Mouse (Mus musculus): ENCODE data around the gene Gp1ba. TPM values are rescaled to one million over a fixed set of nuclear protein-coding genes. Genes with fewer than 3 reads are reported as not detected.
A peak's percentile ranks its signal among the peaks of the same experiment; 100 is the strongest.

Gene Gp1ba
- polyA plus RNA-seq, 1 experiment from 2014 or later, result 15.3 TPM

DNA sequence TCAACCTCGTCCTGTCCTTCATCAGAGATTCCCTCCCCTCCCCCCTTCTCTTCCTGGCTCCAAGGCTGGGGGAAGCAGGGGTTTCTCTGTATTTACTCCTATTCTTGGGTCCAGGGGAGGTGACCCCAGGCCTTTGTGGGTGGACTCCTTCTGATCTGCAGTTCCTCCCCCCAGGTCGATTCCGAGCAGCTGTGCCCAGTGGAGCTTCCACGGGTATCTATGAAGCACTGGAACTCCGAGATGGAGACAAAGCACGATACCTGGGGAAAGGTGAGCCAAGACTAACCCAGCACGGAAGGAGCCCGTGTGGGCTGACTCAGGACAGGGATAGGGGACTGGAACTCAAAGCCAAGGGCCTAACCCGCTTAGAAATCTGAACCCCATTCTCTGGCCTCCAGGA, 19.1 kb downstream of the Gp1ba start:
- Histone ChIP-seq H3K4me1 (replicated peaks; ENCODE audit: control insufficient read depth, insufficient read depth, low read length) (peaks cover 30% of the 10 kb centered on the region), H3K27ac (ENCODE audit: low read depth, low read length) (no peak overlapping the region), H3K9ac (ENCODE audit: low read depth, low read length) (0 out of 2 replicates have a peak overlapping the region, but pooled peaks have one; percentile 25), H3K27me3 (replicated peaks; ENCODE audit: control insufficient read depth, insufficient read depth, low read length) (no peaks in the 10 kb centered on the region), H3K36me3 (ENCODE audit: control insufficient read depth, insufficient read depth, low read length) (peaks cover 5% of the 10 kb centered on the region), H3K4me3 (ENCODE audit: low read depth, low read length) (no peak overlapping the region), H3K9me3 (ENCODE audit: control insufficient read depth, low read length) (no peaks in the 10 kb centered on the region), H3K4me2 (peak overlapping the region; percentile 92)
- ATAC-seq (replicated peaks; ENCODE audit: low FRiP score), result no peak
- no peak for DNase-seq (ENCODE audit: low spot score)
- WGBS, result 59% methylated on average over 9 of the region's 9 CpGs

DNA sequence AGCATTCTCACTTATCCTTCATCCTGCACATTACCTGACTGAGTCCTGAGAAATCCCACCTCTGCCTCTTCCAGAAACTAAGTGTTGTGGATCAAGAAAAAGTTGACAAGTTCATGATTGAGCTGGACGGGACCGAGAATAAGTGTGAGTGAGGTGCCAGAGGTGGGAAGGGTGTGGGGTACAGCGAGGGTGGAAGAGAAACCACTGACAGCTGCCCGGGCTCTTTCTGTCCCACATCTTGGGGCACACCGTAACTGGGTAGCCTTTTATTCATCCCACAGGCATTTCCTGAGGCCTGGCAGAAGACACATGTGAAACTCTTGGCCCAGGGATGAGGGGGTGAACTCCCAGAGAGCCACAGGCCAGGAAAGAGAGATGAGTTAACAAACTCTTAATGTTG, 19.6 kb downstream of the Gp1ba start:
- Histone ChIP-seq H3K4me3 (ENCODE audit: low read depth, low read length) (no peak overlapping the region), H3K36me3 (ENCODE audit: control insufficient read depth, insufficient read depth, low read length) (peaks cover 8% of the 10 kb centered on the region), H3K9ac (ENCODE audit: low read depth, low read length) (0 out of 2 replicates have a peak overlapping the region, but pooled peaks have one; percentile 26), H3K27ac (ENCODE audit: low read depth, low read length) (no peak overlapping the region; the same call in 1 of the 2 replicates), H3K27me3 (replicated peaks; ENCODE audit: control insufficient read depth, insufficient read depth, low read length) (no peaks in the 10 kb centered on the region), H3K4me2 (no peak overlapping the region; the same call in 1 of the 2 replicates), H3K4me1 (replicated peaks; ENCODE audit: control insufficient read depth, insufficient read depth, low read length) (peaks cover 30% of the 10 kb centered on the region), H3K9me3 (ENCODE audit: control insufficient read depth, low read length) (no peaks in the 10 kb centered on the region)
- DNase-seq (ENCODE audit: low spot score) (no peak), ATAC-seq (replicated peaks; ENCODE audit: low FRiP score) (no peak)
- WGBS, result 75% methylated on average over 5 of the region's 5 CpGs

DNA sequence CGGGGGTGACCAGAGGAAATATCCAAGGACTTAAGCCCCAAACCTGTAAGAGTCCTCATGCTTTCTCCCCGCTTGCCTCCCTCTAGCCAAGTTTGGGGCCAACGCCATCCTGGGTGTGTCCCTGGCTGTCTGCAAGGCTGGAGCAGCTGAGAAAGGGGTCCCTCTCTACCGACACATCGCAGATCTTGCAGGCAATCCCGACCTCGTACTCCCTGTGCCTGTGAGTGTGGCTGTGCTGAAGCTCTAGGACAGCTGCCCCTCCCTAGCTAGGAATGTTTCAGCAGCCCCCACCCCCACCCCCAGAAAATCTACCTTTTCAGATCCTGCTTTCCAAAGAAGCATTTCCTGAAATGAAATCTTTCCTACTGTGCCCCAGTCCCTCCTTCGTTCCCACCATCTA, 20.0 kb downstream of the Gp1ba start:
- DNase-seq (ENCODE audit: low spot score) (no peak), ATAC-seq (replicated peaks; ENCODE audit: low FRiP score) (no peak)
- Histone ChIP-seq H3K9ac (ENCODE audit: low read depth, low read length) (no peak overlapping the region), H3K9me3 (ENCODE audit: control insufficient read depth, low read length) (no peaks in the 10 kb centered on the region), H3K4me3 (ENCODE audit: low read depth, low read length) (no peak overlapping the region), H3K4me1 (replicated peaks; ENCODE audit: control insufficient read depth, insufficient read depth, low read length) (peaks cover 30% of the 10 kb centered on the region), H3K4me2 (no peak overlapping the region), H3K27ac (ENCODE audit: low read depth, low read length) (no peak overlapping the region; the same call in 1 of the 2 replicates), H3K36me3 (ENCODE audit: control insufficient read depth, insufficient read depth, low read length) (peaks cover 12% of the 10 kb centered on the region), H3K27me3 (replicated peaks; ENCODE audit: control insufficient read depth, insufficient read depth, low read length) (no peaks in the 10 kb centered on the region)
- WGBS, result 60% methylated on average over 8 of the region's 8 CpGs

DNA sequence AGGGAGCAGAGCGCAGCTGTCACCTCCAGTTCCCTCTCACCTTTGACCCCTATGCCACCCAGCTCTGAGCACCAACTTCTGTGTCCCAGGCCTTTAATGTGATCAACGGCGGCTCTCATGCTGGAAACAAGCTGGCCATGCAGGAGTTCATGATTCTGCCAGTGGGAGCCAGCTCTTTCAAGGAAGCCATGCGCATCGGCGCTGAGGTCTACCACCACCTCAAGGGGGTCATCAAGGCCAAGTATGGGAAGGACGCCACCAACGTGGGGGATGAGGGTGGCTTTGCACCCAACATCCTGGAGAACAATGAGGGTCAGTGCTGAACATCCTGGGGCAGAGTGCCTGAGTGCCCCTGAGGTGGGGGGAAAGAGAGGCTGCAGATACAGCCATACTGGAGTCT, 21.6 kb downstream of the Gp1ba start:
- WGBS, result 88% methylated on average over 8 of the region's 8 CpGs
- no peak overlapping the region for H3K27ac ChIP-seq (ENCODE audit: low read depth, low read length)
- no peak for ATAC-seq (replicated peaks; ENCODE audit: low FRiP score)
- peaks cover 26% of the 10 kb centered on the region for H3K36me3 ChIP-seq (ENCODE audit: control insufficient read depth, insufficient read depth, low read length)
- no peak overlapping the region for H3K9ac ChIP-seq (ENCODE audit: low read depth, low read length)
- no peak for DNase-seq (ENCODE audit: low spot score)
- H3K4me3 ChIP-seq (ENCODE audit: low read depth, low read length), result no peak overlapping the region
- H3K4me1 ChIP-seq (replicated peaks; ENCODE audit: control insufficient read depth, insufficient read depth, low read length), result peaks cover 29% of the 10 kb centered on the region
- H3K4me2 ChIP-seq, result no peak overlapping the region
- H3K27me3 ChIP-seq (replicated peaks; ENCODE audit: control insufficient read depth, insufficient read depth, low read length), result no peaks in the 10 kb centered on the region
- H3K9me3 ChIP-seq (ENCODE audit: control insufficient read depth, low read length), result no peaks in the 10 kb centered on the region

DNA sequence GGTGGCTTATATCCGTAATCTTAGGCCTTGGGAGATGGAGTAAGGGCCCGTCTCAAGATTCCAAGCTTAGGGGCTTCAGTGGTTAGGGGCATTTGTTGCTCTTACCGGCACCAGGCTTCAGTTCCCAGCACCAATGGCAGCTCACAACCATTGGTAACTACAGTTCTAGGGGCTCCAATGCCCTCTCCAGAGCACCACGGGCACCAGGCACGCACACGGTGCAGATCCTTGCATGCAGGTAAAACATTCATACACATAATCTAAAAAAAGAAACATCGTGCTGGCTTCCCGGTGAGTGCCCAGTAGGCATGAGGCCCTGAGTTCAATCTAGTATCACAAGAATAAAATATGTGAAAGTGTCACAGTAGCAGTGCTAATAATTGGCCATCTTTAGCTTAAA, 24.2 kb downstream of the Gp1ba start:
- no peak overlapping the region for H3K27ac ChIP-seq (ENCODE audit: low read depth, low read length)
- peaks cover 14% of the 10 kb centered on the region for H3K4me1 ChIP-seq (replicated peaks; ENCODE audit: control insufficient read depth, insufficient read depth, low read length)
- H3K9ac ChIP-seq (ENCODE audit: low read depth, low read length), result no peak overlapping the region
- H3K27me3 ChIP-seq (replicated peaks; ENCODE audit: control insufficient read depth, insufficient read depth, low read length), result no peaks in the 10 kb centered on the region
- no peak overlapping the region for H3K4me2 ChIP-seq
- ATAC-seq (replicated peaks; ENCODE audit: low FRiP score) (no peak), DNase-seq (ENCODE audit: low spot score) (no peak)
- no peaks in the 10 kb centered on the region for H3K9me3 ChIP-seq (ENCODE audit: control insufficient read depth, low read length)
- no peak overlapping the region for H3K4me3 ChIP-seq (ENCODE audit: low read depth, low read length)
- peaks cover 28% of the 10 kb centered on the region for H3K36me3 ChIP-seq (ENCODE audit: control insufficient read depth, insufficient read depth, low read length)
- WGBS, result 89% methylated on average over 8 of the region's 8 CpGs

DNA sequence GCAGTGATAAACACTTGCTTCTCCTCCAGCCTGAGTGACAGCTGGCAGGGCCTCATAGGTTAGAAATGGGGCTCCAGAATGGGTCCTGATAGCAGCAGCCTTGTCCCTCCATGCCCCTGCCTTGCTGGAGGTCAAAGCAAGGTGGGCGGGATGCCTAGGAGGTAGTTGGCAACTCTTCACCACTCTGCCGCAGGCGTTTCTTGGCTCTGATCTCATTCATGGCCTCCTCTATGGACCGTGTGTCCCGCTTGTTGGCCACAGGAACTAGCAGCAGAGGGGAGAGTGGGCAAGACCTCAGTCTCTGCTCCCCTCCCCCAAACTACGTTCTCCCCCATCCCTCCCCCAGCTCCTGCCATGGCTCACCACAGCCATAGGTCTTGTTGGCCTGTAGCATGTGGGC, 25.0 kb downstream of the Gp1ba start:
- 93% methylated on average over 6 of the region's 6 CpGs for WGBS
- Histone ChIP-seq H3K36me3 (ENCODE audit: control insufficient read depth, insufficient read depth, low read length) (peaks cover 28% of the 10 kb centered on the region), H3K27me3 (replicated peaks; ENCODE audit: control insufficient read depth, insufficient read depth, low read length) (no peaks in the 10 kb centered on the region), H3K27ac (ENCODE audit: low read depth, low read length) (no peak overlapping the region), H3K9me3 (ENCODE audit: control insufficient read depth, low read length) (no peaks in the 10 kb centered on the region), H3K4me2 (no peak overlapping the region), H3K4me1 (replicated peaks; ENCODE audit: control insufficient read depth, insufficient read depth, low read length) (peaks cover 10% of the 10 kb centered on the region), H3K9ac (ENCODE audit: low read depth, low read length) (no peak overlapping the region), H3K4me3 (ENCODE audit: low read depth, low read length) (no peak overlapping the region)
- ATAC-seq (replicated peaks; ENCODE audit: low FRiP score) (no peak), DNase-seq (ENCODE audit: low spot score) (no peak)

DNA sequence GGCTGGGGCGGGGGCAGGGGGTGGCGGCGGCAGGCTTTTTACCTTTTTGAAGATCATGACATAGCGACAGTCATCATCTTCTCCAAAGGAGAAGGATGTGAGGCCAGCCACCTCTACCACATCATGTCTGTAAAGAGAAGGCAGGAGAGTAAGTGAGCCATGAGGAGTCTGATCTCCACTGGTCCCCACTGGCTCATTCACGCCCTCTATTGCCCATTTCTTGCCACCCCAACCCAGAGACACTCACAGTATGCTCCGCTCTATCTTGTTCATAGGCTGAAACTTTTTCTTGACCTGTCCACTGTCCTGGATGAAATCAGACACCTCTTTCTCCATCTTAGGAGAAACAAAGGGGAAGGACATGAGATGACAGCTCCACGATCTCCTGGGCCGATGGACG, 25.8 kb downstream of the Gp1ba start:
- ATAC-seq (replicated peaks; ENCODE audit: low FRiP score), result no peak
- Histone ChIP-seq H3K9me3 (ENCODE audit: control insufficient read depth, low read length) (no peaks in the 10 kb centered on the region), H3K4me2 (no peak overlapping the region), H3K36me3 (ENCODE audit: control insufficient read depth, insufficient read depth, low read length) (peaks cover 28% of the 10 kb centered on the region), H3K4me3 (ENCODE audit: low read depth, low read length) (no peak overlapping the region), H3K9ac (ENCODE audit: low read depth, low read length) (no peak overlapping the region), H3K4me1 (replicated peaks; ENCODE audit: control insufficient read depth, insufficient read depth, low read length) (peaks cover 10% of the 10 kb centered on the region), H3K27me3 (replicated peaks; ENCODE audit: control insufficient read depth, insufficient read depth, low read length) (no peaks in the 10 kb centered on the region), H3K27ac (ENCODE audit: low read depth, low read length) (no peak overlapping the region)
- DNase-seq (ENCODE audit: low spot score), result no peak
- WGBS, result 89% methylated on average over 9 of the region's 9 CpGs

DNA sequence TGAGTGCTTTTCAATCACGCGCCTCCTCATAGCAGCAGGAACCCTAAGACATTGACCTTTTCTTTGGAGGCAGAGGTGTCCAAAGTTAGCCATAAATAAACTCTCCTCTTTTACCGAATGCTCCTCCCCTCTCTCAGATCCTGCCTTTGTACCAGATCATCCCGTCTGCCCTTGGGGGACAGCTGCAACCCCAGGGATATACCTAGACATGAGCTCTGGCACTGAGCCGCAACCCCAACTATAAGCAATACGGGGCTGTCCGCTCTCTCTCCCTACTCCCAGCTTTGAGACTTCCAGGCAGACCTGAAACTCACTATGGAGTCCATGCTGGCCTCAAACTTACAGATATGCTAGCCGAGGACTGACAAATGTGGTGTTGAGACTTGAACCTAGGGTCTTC, 27.8 kb downstream of the Gp1ba start:
- no peaks in the 10 kb centered on the region for H3K27me3 ChIP-seq (replicated peaks; ENCODE audit: control insufficient read depth, insufficient read depth, low read length)
- H3K36me3 ChIP-seq (ENCODE audit: control insufficient read depth, insufficient read depth, low read length), result peaks cover 28% of the 10 kb centered on the region
- H3K9ac ChIP-seq (ENCODE audit: low read depth, low read length), result no peak overlapping the region
- no peak for DNase-seq (ENCODE audit: low spot score)
- no peak overlapping the region for H3K4me2 ChIP-seq
- no peak overlapping the region for H3K4me3 ChIP-seq (ENCODE audit: low read depth, low read length)
- H3K4me1 ChIP-seq (replicated peaks; ENCODE audit: control insufficient read depth, insufficient read depth, low read length), result peaks cover 20% of the 10 kb centered on the region
- no peak for ATAC-seq (replicated peaks; ENCODE audit: low FRiP score)
- no peak overlapping the region for H3K27ac ChIP-seq (ENCODE audit: low read depth, low read length)
- no peaks in the 10 kb centered on the region for H3K9me3 ChIP-seq (ENCODE audit: control insufficient read depth, low read length)
- WGBS, result 95% methylated on average over 8 of the region's 8 CpGs

DNA sequence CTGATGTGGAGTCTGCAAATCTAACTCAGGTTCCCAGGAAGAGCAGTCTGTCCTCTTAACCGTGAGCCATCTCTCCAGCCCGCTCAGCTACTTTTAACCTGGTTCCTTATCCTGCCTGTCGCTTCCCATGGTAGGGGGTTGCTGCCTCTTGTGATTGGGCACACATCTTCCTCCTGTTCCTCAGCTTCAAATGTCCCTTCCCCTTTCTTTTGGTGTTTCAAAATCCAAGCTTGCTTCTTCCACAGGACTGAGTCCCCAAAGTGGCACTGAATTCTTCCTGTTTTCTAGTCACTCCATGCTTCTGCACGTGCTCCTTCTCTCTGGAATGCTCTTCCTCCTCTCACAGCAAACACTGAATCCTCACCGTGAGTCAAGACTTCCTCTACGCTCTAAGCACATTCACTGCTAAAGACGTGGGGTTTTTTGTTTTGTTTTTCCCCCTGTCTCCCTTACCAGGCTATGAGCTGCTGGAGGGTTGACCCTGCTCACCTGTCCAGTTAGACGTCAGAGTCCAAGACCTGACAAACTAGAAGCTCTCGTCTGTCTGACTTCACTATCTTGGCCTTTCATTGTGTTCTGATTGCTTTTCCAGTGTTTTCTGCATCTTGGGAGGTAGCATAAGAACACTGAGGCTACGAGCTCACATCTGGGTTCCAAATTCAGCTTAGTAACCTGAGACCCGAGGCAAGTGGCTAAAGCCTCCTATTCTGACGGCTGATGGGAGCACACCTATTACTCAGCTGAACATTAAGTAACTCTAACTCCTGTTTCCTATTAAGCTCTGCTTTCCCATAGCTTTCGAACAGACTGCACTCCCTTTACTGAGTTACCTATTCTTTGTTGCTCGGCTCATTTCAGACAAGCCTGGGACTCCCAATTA, 28.6 kb downstream of the Gp1ba start:
- Histone ChIP-seq H3K27me3 (replicated peaks; ENCODE audit: control insufficient read depth, insufficient read depth, low read length) (no peaks in the 10 kb centered on the region), H3K36me3 (ENCODE audit: control insufficient read depth, insufficient read depth, low read length) (peaks cover 25% of the 10 kb centered on the region), H3K4me1 (replicated peaks; ENCODE audit: control insufficient read depth, insufficient read depth, low read length) (peaks cover 22% of the 10 kb centered on the region), H3K9ac (ENCODE audit: low read depth, low read length) (peak overlapping the region; percentile 72), H3K4me3 (ENCODE audit: low read depth, low read length) (peak overlapping the region; percentile 66), H3K27ac (ENCODE audit: low read depth, low read length) (peak overlapping the region; percentile 89), H3K9me3 (ENCODE audit: control insufficient read depth, low read length) (no peaks in the 10 kb centered on the region), H3K4me2 (peak overlapping the region; percentile 84)
- DNase-seq (ENCODE audit: low spot score) (no peak), ATAC-seq (replicated peaks; ENCODE audit: low FRiP score) (no peak)
- 65% methylated on average over 14 of the region's 14 CpGs for WGBS
